Mouse (Mus musculus): ENCODE results near the gene Ewsr1. TPM values are rescaled to one million over a fixed set of nuclear protein-coding genes. Genes with fewer than 3 reads are reported as not detected.

Gene Ewsr1
- polyA plus RNA-seq, 1 experiment from 2014 or later, result 283 TPM

DNA sequence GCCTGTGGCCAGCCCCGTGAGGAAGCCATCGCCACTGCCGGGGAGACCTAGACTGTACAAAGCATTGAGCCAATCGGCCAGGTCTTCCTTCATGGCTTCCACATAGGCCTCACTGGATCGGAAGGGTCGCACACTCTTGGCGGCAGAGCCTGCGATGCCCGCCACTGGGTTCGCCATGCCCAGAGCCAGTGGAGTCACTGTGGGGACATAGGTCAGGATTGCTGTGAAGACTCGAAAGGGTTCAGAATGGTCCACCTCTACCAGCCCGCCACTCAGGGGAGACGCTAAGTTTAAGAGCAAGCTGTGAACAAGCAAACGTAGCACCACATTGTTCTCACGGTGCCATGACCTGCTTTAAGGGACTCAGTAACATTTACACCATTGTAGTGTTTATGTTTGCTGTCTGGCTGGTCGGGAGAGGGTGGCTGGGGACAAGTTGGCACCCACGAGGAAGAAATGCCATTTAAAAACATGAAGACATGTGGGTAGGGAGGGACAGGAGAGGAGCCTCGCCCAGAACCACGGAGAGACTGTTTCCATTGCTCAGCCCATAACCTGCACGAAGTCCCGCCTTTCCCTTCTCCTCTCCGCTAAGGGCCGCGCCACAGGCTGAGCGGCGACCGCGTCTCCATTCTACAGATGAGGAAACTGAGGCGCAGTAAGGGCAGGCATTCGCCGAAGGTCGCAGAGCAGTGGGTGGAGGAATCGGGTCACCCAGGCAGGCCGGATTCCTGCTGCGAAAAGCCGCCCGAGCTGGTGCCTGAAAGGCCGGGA lies 34.6 kb downstream of the Ewsr1 start:
- peaks cover 28% of the 10 kb centered on the region for H3K36me3 ChIP-seq (ENCODE audit: control insufficient read depth, insufficient read depth, low read length)
- H3K9me3 ChIP-seq (ENCODE audit: control insufficient read depth, low read length), result no peaks in the 10 kb centered on the region
- no peak overlapping the region; the same call in 1 of the 2 replicates for H3K27ac ChIP-seq (replicated peaks; ENCODE audit: low read depth, low read length)
- 16% methylated on average over 22 of the region's 38 CpGs for WGBS
- H3K4me1 ChIP-seq (ENCODE audit: control insufficient read depth, insufficient read depth, low read length), result peaks cover 21% of the 10 kb centered on the region
- peaks cover 45% of the 10 kb centered on the region for H3K27me3 ChIP-seq (replicated peaks; ENCODE audit: control insufficient read depth, insufficient read depth, low read length)
- DNase-seq (ENCODE audit: low spot score), result no peak
- peak overlapping the region; percentile 96 for H3K4me2 ChIP-seq (ENCODE audit: low read depth, low read length)
- ATAC-seq (ENCODE audit: low read depth), result no peak
- peak overlapping the region; percentile 78 for H3K9ac ChIP-seq (ENCODE audit: low read depth, low read length)
- H3K4me3 ChIP-seq (ENCODE audit: low read depth, low read length), result peak overlapping the region; percentile 82

DNA sequence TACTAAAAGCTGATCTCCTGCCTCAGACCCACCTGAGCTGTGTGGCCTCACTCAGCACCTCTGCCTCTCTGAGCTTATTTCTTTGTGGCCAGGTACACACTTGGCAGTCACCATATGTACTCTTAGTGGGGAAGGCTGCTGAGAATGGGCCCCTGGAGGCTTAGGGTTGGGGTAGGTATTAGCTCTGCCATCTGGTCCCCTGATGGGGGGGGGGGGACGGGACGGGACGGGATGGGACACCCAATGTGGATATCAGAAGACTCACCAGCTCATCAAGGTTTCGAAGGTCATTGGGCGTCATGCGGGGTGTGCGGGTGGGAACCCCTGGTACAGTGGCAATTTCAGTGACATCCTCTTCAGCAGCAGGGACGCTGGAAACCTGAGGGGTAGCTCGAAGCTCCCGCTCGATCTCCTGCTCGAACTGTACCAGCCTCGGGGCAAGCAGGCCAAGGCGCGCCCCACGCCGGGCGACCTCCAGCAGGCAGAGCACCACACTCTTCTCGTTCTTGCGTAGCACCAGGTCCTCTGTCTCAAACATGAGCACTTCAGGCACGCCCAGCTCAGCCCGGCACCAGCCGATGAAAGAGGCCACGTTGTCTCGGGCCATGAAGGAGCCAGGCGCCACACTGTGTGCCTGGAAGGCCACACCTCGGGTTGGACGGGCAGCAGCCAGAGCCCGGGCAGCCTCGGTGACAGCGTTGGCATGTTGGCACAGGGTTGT lies 35.3 kb downstream of the Ewsr1 start:
- Histone ChIP-seq H3K4me2 (ENCODE audit: low read depth, low read length) (peak overlapping the region; percentile 96), H3K9ac (ENCODE audit: low read depth, low read length) (peak overlapping the region; percentile 78; the same call in 1 of the 2 replicates), H3K4me3 (ENCODE audit: low read depth, low read length) (peak overlapping the region; percentile 82), H3K27ac (replicated peaks; ENCODE audit: low read depth, low read length) (no peak overlapping the region), H3K36me3 (ENCODE audit: control insufficient read depth, insufficient read depth, low read length) (peaks cover 20% of the 10 kb centered on the region), H3K4me1 (ENCODE audit: control insufficient read depth, insufficient read depth, low read length) (peaks cover 21% of the 10 kb centered on the region), H3K9me3 (ENCODE audit: control insufficient read depth, low read length) (no peaks in the 10 kb centered on the region), H3K27me3 (replicated peaks; ENCODE audit: control insufficient read depth, insufficient read depth, low read length) (peaks cover 53% of the 10 kb centered on the region)
- DNase-seq (ENCODE audit: low spot score) (no peak), ATAC-seq (ENCODE audit: low read depth) (no peak)
- WGBS, result 53% methylated on average over 31 of the region's 31 CpGs

DNA sequence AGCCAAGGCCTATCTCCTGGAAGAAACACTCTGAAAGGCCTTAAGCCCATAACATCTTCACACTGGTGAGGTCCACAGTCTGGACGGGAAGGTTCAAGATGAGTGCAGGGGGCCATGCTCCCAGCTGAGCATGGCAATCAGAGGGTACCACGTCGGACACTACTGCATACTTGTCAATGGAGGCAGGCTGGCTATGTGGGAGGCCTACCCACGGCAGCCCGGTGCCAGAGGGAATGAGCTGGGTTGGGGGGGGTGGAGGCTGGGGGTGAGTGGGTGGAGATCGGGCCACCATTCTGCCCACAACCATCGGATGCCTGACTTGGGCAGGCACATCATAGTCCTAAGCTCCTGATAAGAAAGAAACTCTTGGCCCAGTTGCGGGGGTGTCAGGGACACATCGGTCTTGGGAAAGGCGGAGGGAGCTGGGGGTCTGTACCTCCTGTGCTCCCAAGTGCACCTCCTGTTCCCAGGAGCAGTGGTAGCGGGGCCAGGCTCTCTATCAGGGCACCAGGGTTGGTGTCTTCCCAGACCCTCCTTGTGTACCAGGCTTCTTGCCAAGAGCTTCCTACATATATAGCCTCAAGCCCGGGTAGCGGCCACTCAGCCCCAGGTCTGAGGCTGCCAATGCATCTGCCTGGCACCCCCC lies 36.1 kb downstream of the Ewsr1 start:
- no peak overlapping the region for H3K27ac ChIP-seq (replicated peaks; ENCODE audit: low read depth, low read length)
- H3K27me3 ChIP-seq (replicated peaks; ENCODE audit: control insufficient read depth, insufficient read depth, low read length), result peaks cover 59% of the 10 kb centered on the region
- H3K9me3 ChIP-seq (ENCODE audit: control insufficient read depth, low read length), result no peaks in the 10 kb centered on the region
- peaks cover 24% of the 10 kb centered on the region for H3K4me1 ChIP-seq (ENCODE audit: control insufficient read depth, insufficient read depth, low read length)
- H3K9ac ChIP-seq (ENCODE audit: low read depth, low read length), result no peak overlapping the region
- no peak for ATAC-seq (ENCODE audit: low read depth)
- DNase-seq (ENCODE audit: low spot score), result no peak
- H3K4me3 ChIP-seq (ENCODE audit: low read depth, low read length), result no peak overlapping the region
- WGBS, result 69% methylated on average over 12 of the region's 13 CpGs
- H3K36me3 ChIP-seq (ENCODE audit: control insufficient read depth, insufficient read depth, low read length), result peaks cover 13% of the 10 kb centered on the region
- peak overlapping the region; percentile 80; the same call in 1 of the 2 replicates for H3K4me2 ChIP-seq (ENCODE audit: low read depth, low read length)

DNA sequence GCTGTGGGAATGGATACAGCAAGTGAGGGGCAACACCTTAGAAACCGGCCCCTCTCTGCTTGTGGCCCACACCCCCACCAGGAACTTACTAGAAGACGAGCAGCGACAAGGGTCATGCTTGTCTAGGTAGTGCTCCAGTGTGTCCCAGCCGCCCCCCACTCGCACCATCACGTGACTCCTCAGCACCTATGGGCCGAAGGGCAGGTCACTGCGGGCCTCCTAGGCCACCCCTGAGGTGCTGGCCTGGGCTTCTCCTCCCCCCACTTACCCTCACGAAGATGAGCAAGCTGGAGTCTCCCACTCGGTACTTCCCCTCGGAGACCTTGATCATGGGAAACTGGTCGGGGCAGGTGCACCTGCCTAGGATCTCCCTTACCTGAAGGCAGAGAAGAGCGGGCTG lies 36.7 kb downstream of the Ewsr1 start:
- Histone ChIP-seq H3K9ac (ENCODE audit: low read depth, low read length) (no peak overlapping the region; the same call in 1 of the 2 replicates), H3K27ac (replicated peaks; ENCODE audit: low read depth, low read length) (no peak overlapping the region), H3K4me3 (ENCODE audit: low read depth, low read length) (peak overlapping the region; percentile 39), H3K4me2 (ENCODE audit: low read depth, low read length) (peak overlapping the region; percentile 80), H3K27me3 (replicated peaks; ENCODE audit: control insufficient read depth, insufficient read depth, low read length) (peaks cover 66% of the 10 kb centered on the region), H3K9me3 (ENCODE audit: control insufficient read depth, low read length) (no peaks in the 10 kb centered on the region), H3K36me3 (ENCODE audit: control insufficient read depth, insufficient read depth, low read length) (peaks cover 10% of the 10 kb centered on the region; the same call in 1 of the 2 replicates), H3K4me1 (ENCODE audit: control insufficient read depth, insufficient read depth, low read length) (peaks cover 24% of the 10 kb centered on the region)
- no peak for ATAC-seq (ENCODE audit: low read depth)
- WGBS, result 24% methylated on average over 9 of the region's 13 CpGs
- DNase-seq (ENCODE audit: low spot score), result no peak

GRCm38 (mm10) chr11:5061413-5062139 lies 37.5 kb downstream of the Ewsr1 start:
- Histone ChIP-seq H3K9ac (ENCODE audit: low read depth, low read length) (peak overlapping the region; percentile 57), H3K4me1 (ENCODE audit: control insufficient read depth, insufficient read depth, low read length) (peaks cover 24% of the 10 kb centered on the region), H3K4me3 (ENCODE audit: low read depth, low read length) (peak overlapping the region; percentile 39), H3K4me2 (ENCODE audit: low read depth, low read length) (peak overlapping the region; percentile 80), H3K36me3 (ENCODE audit: control insufficient read depth, insufficient read depth, low read length) (peaks cover 10% of the 10 kb centered on the region; the same call in 1 of the 2 replicates), H3K9me3 (ENCODE audit: control insufficient read depth, low read length) (no peaks in the 10 kb centered on the region), H3K27me3 (replicated peaks; ENCODE audit: control insufficient read depth, insufficient read depth, low read length) (peaks cover 73% of the 10 kb centered on the region), H3K27ac (replicated peaks; ENCODE audit: low read depth, low read length) (no peak overlapping the region; the same call in 1 of the 2 replicates)
- ATAC-seq (ENCODE audit: low read depth) (peak; percentile 51), DNase-seq (ENCODE audit: low spot score) (peak; percentile 91)
- 3% methylated on average over 46 of the region's 62 CpGs for WGBS

GRCm38 (mm10) chr11:5060756-5061412 lies 38.2 kb downstream of the Ewsr1 start:
- WGBS, result 63% methylated on average over 19 of the region's 28 CpGs

DNA sequence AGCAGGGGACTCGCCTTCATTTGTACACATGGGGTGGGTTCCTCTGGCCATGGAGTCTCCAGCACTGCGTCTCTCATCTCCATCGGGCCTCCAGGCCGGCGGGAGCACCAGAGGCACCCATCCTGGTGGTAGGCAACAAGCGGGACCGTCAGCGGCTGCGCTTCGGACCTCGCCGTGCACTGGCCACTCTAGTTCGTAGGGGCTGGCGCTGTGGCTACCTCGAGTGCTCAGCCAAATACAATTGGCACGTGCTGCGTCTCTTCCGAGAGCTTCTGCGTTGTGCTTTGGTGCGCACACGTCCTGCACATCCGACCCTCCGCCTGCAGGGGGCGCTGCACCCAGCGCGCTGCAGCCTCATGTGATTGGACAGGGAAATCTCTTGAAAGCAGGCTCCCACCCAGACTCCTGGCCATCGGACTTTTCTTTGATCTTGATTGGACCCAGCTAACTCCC lies 39.3 kb downstream of the Ewsr1 start:
- 6% methylated on average over 19 of the region's 27 CpGs for WGBS
- no peak overlapping the region; the same call in 1 of the 2 replicates for H3K4me2 ChIP-seq (ENCODE audit: low read depth, low read length)
- ATAC-seq (ENCODE audit: low read depth), result no peak

More at GRCm38 (mm10) chr11:5060756-5061412, 38.2 kb downstream of the Ewsr1 start:
- Histone ChIP-seq H3K4me2 (ENCODE audit: low read depth, low read length) (peak overlapping the region; percentile 80), H3K27me3 (replicated peaks; ENCODE audit: control insufficient read depth, insufficient read depth, low read length) (peaks cover 80% of the 10 kb centered on the region), H3K4me1 (ENCODE audit: control insufficient read depth, insufficient read depth, low read length) (peaks cover 24% of the 10 kb centered on the region), H3K36me3 (ENCODE audit: control insufficient read depth, insufficient read depth, low read length) (peaks cover 10% of the 10 kb centered on the region; the same call in 1 of the 2 replicates), H3K27ac (replicated peaks; ENCODE audit: low read depth, low read length) (no peak overlapping the region), H3K9ac (ENCODE audit: low read depth, low read length) (peak overlapping the region; percentile 57; the same call in 1 of the 2 replicates), H3K4me3 (ENCODE audit: low read depth, low read length) (peak overlapping the region; percentile 39), H3K9me3 (ENCODE audit: control insufficient read depth, low read length) (no peaks in the 10 kb centered on the region)
- DNase-seq (ENCODE audit: low spot score), result no peak
- no peak for ATAC-seq (ENCODE audit: low read depth)

More for the DNA sequence above, 39.3 kb downstream of the Ewsr1 start:
- Histone ChIP-seq H3K27ac (replicated peaks; ENCODE audit: low read depth, low read length) (no peak overlapping the region), H3K36me3 (ENCODE audit: control insufficient read depth, insufficient read depth, low read length) (peaks cover 10% of the 10 kb centered on the region; the same call in 1 of the 2 replicates), H3K4me1 (ENCODE audit: control insufficient read depth, insufficient read depth, low read length) (peaks cover 21% of the 10 kb centered on the region), H3K27me3 (replicated peaks; ENCODE audit: control insufficient read depth, insufficient read depth, low read length) (peaks cover 86% of the 10 kb centered on the region), H3K4me3 (ENCODE audit: low read depth, low read length) (no peak overlapping the region), H3K9ac (ENCODE audit: low read depth, low read length) (no peak overlapping the region), H3K9me3 (ENCODE audit: control insufficient read depth, low read length) (no peaks in the 10 kb centered on the region)
- no peak for DNase-seq (ENCODE audit: low spot score)
